17 mouse cellular contexts compared by ENCODE assay signal in genomic region chr7:114648791-114649190, GRCm38 (mm10). TPM values are rescaled to one million over a fixed set of nuclear protein-coding genes. Genes with fewer than 3 reads are reported as not detected.
DNase-seq lines count a peak whose midpoint lies in the region; ATAC-seq and TF ChIP-seq lines count a peak whose summit lies in the region.
"Had no signal": no experiment of that assay in that cellular context is flagged by ENCODE, and none has a peak within 500 bp of the region (broad histone marks: within the 10 kb centered on the region; RNA-seq: fewer than 3 reads in every experiment).

No protein-coding gene starts in this region.

- H3K4me1 ChIP-seq in kidney, adult 2 months (ENCODE audit: control insufficient read depth, insufficient read depth, low read length): no peaks in the 10 kb centered on the region
- no peaks in the 10 kb centered on the region for H3K4me1 ChIP-seq in kidney, embryonic 16.5 days (ENCODE audit: insufficient read depth, low read length)
- H3K4me1 ChIP-seq in embryonic facial prominence, embryonic 14.5 days (ENCODE audit: control insufficient read depth, insufficient read depth, low read length): no peaks in the 10 kb centered on the region
- H3K4me1 ChIP-seq: hindbrain, embryonic 15.5 days; liver, embryonic 13.5 days; neural tube, embryonic 13.5 days had no signal

- no peak overlapping the region for H3K9ac ChIP-seq in kidney, embryonic 16.5 days (replicated peaks; ENCODE audit: low read length)
- no peak overlapping the region for H3K9ac ChIP-seq in embryonic facial prominence, embryonic 14.5 days (ENCODE audit: low read depth, low read length)
- H3K9ac ChIP-seq: hindbrain, embryonic 15.5 days; liver, embryonic 13.5 days; neural tube, embryonic 13.5 days had no signal

- H3K4me2 ChIP-seq in kidney, embryonic 16.5 days (replicated peaks; ENCODE audit: low read depth, low read length): no peak overlapping the region
- no peak overlapping the region for H3K4me2 ChIP-seq in embryonic facial prominence, embryonic 14.5 days (ENCODE audit: low read depth, low read length)
- H3K4me2 ChIP-seq: hindbrain, embryonic 15.5 days; liver, embryonic 13.5 days; neural tube, embryonic 13.5 days had no signal

- 0 out of 2 replicates have a peak, but pooled peaks have one; percentile 6 for TF ChIP-seq CTCF in kidney, adult 2 months (conservative IDR thresholded peaks at IDR 0.05; ENCODE audit: insufficient read depth, insufficient read length, low read depth, low read length)

- no peak for ATAC-seq in kidney, embryonic 16.5 days (ENCODE audit: low FRiP score, low TSS enrichment)
- ATAC-seq in embryonic facial prominence, embryonic 14.5 days (ENCODE audit: low read depth): no peak
- ATAC-seq in monocyte, adult 5-6 weeks (replicated peaks; ENCODE audit: insufficient number of reproducible peaks, low FRiP score, low TSS enrichment, poor library complexity, severe bottlenecking): no peak

- 72% methylated on average over 3 of the region's 3 CpGs for WGBS in kidney, adult 2 months
- WGBS in kidney, embryonic 16.5 days: 59% methylated on average over 3 of the region's 3 CpGs
- 51% methylated on average over 3 of the region's 3 CpGs for WGBS in embryonic facial prominence, embryonic 14.5 days

- TF ChIP-seq POLR2A in kidney, adult 2 months (IDR thresholded peaks at IDR 0.05; ENCODE audit: low read depth, low read length): no peak

- no peaks in the 10 kb centered on the region for H3K9me3 ChIP-seq in kidney, embryonic 16.5 days (ENCODE audit: low read length)
- no peaks in the 10 kb centered on the region for H3K9me3 ChIP-seq in embryonic facial prominence, embryonic 14.5 days (ENCODE audit: control insufficient read depth, low read length)
- H3K9me3 ChIP-seq: hindbrain, embryonic 15.5 days; liver, embryonic 13.5 days; midbrain, embryonic 10.5 days; neural tube, embryonic 13.5 days had no signal

- no peak overlapping the region for H3K4me3 ChIP-seq in kidney, adult 2 months (ENCODE audit: insufficient read depth, low read depth, low read length)
- no peak overlapping the region for H3K4me3 ChIP-seq in kidney, embryonic 16.5 days (ENCODE audit: low read length)
- H3K4me3 ChIP-seq in embryonic facial prominence, embryonic 14.5 days (ENCODE audit: low read depth, low read length): no peak overlapping the region
- H3K4me3 ChIP-seq: erythroblast, embryonic 14.5 days; hindbrain, embryonic 15.5 days; liver, embryonic 13.5 days; midbrain, embryonic 10.5 days; neural tube, embryonic 13.5 days had no signal

- no peaks in the 10 kb centered on the region for H3K27me3 ChIP-seq in kidney, adult 2 months (replicated peaks; ENCODE audit: control insufficient read depth, insufficient read depth, low read length)
- H3K27me3 ChIP-seq in kidney, embryonic 16.5 days (ENCODE audit: insufficient read depth, low read length): no peaks in the 10 kb centered on the region
- H3K27me3 ChIP-seq in embryonic facial prominence, embryonic 14.5 days (replicated peaks; ENCODE audit: control insufficient read depth, insufficient read depth, low read length): no peaks in the 10 kb centered on the region
- H3K27me3 ChIP-seq: hindbrain, embryonic 15.5 days; liver, embryonic 13.5 days; neural tube, embryonic 13.5 days had no signal

- H3K27ac ChIP-seq in kidney, adult 2 months (ENCODE audit: insufficient read depth, low read depth, low read length): no peak overlapping the region
- no peak overlapping the region for H3K27ac ChIP-seq in kidney, embryonic 16.5 days (ENCODE audit: low read length)
- H3K27ac ChIP-seq in embryonic facial prominence, embryonic 14.5 days (replicated peaks; ENCODE audit: low read depth, low read length): no peak overlapping the region
- H3K27ac ChIP-seq: hindbrain, embryonic 15.5 days; liver, embryonic 13.5 days; midbrain, embryonic 10.5 days; neural tube, embryonic 13.5 days had no signal

- H3K36me3 ChIP-seq in kidney, adult 2 months (ENCODE audit: control insufficient read depth, insufficient read depth, low read length): no peaks in the 10 kb centered on the region
- H3K36me3 ChIP-seq in kidney, embryonic 16.5 days (ENCODE audit: insufficient read depth, low read length): no peaks in the 10 kb centered on the region
- H3K36me3 ChIP-seq in embryonic facial prominence, embryonic 14.5 days (ENCODE audit: control insufficient read depth, insufficient read depth, low read length): no peaks in the 10 kb centered on the region
- H3K36me3 ChIP-seq: hindbrain, embryonic 15.5 days; liver, embryonic 13.5 days; midbrain, embryonic 10.5 days; neural tube, embryonic 13.5 days had no signal

- intact Hi-C loops in left cerebral cortex, postnatal 36 days (cut with DNase I): no loop called here

- DNase-seq in kidney, adult 2 months: no peak
- peak; percentile 17 for DNase-seq in thymus, postnatal 4 days
- DNase-seq in thymus, postnatal 14 days: no peak
- DNase-seq in embryonic facial prominence, embryonic 14.5 days (ENCODE audit: low spot score): peak; percentile 27
- DNase-seq in left cerebral cortex, adult 8-10 months (ENCODE audit: low spot score in 2 of 2): no peak
- no peak for DNase-seq in left cerebral cortex, postnatal 36 days (ENCODE audit: low spot score in 2 of 2)
- DNase-seq: kidney, postnatal 25 days; liver, embryonic 13.5 days; right cerebral cortex, postnatal 14 days; thymus, postnatal 36 days had no signal

RNA-seq across cellular contexts. Expression of gene Calca, which starts 12.6 kb away (rescaled TPM):
- polyA plus RNA-seq in kidney, adult 2 months (2012; rRNA removed): 4.5 and 6.9 TPM in 2 replicates
- polyA plus RNA-seq in kidney, embryonic 16.5 days (2015; fragmentation: Nextera tagmentation; extraction: Ambion mirVana): 1.0 and 1.7 TPM in 2 replicates
- 20.0 and 22.8 TPM in 2 replicates for polyA plus RNA-seq in embryonic facial prominence, embryonic 14.5 days (2014; fragmentation: Nextera tagmentation; extraction: Ambion mirVana)
- 1 to 10 TPM; 1.1 to 1.8 (median 1.4) TPM for total RNA-seq in left cerebral cortex, adult 8-10 months (2022)
- total RNA-seq in left cerebral cortex, postnatal 36 days (2021): 1 to 10 TPM; 1.3 to 1.7 TPM
- total RNA-seq in monocyte, adult 5-6 weeks (2017): not detected in 3 replicates
- total RNA-seq: gastrocnemius, adult 18-20 months had no signal
- polyA plus RNA-seq: erythroblast, embryonic 14.5 days; liver, embryonic 13.5 days had no signal

Comparison
In these comparisons a context has a peak if more than half of its experiments do, and no peak if none do; other contexts are left out.
1. DNase-seq: peak in thymus, postnatal 4 days (single experiment) and embryonic facial prominence, embryonic 14.5 days (single experiment); none in kidney, adult 2 months (single experiment), thymus, postnatal 14 days (single experiment), left cerebral cortex, adult 8-10 months (0 of 2) and left cerebral cortex, postnatal 36 days (0 of 2).